Mouse (Mus musculus) brain, embryonic 18.5 days (tissue): ENCODE results near the gene Srf.

Experiments
- DNase-seq: peaks from one replicate; pipeline ENCODE4 v3.0.0-alpha.2; 2012; ENCODE audit warnings: low read depth, low spot score

The Srf gene

DNA sequence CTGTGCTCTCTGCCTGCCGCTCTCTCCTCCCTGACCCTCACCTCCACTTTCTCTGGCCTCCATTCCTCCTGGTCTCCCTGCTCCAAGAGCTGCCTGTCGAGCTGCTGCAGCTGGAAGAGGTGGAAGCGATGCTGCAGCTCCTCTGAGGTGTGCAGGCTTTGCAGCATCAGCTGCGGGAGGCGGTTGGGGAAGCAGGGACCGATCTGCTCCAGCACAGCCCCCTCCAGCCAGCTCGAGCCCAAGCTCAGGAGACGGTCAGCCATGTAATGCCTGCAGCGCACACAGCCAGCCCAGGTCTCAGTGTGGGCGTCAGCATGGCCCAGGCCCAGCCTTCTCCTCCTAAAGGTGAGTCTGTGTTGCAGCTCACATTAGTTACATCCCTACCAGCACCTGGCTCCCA lies 36.0 kb downstream of the Srf start:
- DNase-seq = no peak

DNA sequence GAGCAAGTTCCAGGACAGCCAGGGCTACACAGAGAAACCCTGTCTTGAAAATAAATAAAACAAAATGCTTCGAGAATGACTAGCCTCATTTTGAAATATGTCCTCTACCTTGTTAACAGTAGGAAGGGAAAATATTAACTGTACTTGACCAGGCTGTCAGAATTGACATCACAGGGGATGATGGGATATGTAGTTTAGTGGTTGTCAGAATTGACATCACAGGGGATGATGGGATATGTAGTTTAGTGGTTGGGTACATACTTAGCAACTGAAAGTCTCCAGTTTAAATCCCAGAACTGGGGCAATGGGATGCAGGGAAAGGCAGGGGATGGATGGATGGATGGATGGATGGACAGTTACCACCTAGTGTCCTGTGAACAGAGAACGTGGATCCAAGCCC lies 42.6 kb downstream of the Srf start:
- no peak for DNase-seq

DNA sequence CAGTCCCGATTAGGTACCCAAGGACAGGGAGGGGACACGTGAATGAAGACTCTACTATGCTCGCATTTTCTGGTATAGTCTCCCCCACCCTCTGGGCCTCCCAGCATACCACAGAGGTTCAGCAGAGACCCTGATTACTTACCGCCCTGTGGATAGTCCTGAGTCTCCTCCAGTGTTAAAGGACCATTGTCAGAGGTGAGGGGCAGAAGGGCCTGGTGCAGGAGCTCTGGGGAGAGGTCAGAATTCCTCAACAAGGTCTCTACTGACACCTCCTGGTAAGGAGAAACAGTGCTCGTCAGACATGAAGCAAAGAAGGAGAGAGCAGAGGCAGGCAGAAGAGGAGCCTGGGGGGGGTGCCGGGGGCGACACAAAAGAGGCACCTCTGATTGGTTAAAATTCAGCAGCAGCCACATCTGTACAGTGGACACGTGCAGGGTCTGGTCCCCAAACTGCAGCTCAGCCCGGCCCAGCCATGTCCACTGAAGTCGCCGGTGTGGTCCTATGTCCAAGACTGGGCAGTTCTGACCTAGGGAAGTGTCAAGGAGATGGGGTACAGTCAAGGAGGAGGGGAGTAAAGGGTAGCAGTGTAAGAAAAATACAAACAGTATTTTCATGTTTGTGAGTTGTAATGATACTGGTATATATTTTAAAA lies 44.8 kb downstream of the Srf start:
- DNase-seq = no peak

DNA sequence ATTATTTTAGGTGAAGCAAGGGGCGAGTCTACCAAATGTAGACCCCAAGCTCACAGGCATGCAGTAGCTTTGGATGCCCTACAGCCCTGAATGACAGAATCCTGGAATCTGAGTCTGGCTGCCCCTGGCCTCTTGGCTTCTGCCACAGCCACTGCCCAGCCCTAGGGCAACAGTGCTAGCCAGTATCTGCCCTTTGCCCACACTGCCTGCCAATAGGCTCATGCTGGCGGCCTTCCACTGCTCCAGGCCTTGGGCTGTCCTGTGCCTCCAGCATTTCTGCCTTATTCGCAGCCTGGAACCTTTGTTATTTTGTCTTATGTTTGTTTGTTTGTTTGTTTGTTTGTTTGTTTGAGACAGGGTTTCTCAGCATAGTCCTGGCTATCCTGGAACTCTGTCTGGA lies 50.4 kb downstream of the Srf start:
- no peak for DNase-seq

DNA sequence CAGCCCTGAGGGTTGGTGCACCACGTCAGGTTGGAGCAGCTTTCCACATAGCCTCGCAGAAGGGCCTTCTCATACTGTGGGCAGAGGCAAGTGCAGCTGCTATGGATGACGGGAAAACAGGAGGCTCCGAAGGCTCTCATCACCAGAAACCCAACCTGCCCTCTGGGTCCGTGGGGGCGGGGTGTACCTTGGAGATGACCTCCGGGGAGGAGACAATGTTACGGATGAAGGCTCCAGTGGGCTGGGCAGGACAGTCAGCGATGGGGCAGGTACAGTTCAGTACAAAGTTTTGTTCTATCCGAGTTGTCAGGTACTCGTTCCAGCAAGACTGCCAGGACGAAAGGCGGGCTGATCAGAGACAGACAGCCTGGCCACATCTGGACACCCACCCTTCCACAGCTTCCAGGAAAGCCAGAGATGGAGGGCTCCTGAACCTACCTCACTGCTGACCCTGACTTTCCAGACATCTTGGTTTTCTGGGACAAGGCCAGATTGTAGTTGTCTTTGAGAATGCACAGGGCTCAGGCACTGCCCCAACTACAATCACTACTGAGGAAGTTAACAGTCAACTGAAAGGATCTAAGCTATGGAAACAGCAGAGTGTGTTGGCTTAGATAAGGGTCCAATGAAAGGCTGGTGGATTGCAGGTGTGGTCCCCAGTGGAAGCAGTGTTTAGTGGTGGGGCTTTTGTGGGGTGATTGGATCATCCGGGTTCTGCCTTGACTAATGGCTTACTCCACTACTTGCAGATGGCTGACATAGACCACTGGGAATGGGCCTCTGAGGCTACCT lies 51.9 kb downstream of the Srf start:
- DNase-seq = no peak

DNA sequence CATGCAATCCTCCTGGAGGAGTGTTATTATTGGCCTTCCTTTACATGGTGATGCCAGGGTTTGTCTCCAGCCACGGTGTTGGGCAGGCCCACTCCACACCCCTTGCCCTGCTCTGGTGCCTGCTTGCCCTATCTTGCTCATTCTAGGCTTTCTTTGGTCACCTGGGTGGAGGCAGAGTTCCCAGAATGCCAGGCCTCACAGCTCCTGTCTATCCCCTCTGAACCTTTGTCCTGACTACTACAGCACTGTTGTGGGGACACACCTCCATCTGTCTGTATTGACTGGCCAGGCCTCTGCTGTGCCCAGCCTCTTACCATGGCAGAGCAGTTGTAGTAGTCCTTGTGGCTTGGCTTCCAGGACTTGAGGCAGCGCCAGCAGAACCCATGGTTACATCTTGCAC lies 53.2 kb downstream of the Srf start:
- no peak for DNase-seq
